Mouse (Mus musculus) cerebellum, adult 9-11 months (tissue): Measurements from ENCODE around the gene Chm.
A peak's percentile ranks its signal among the peaks of the same experiment; 100 is the strongest.
"Not testable (repeated sequence)": the region's sequence is repeated elsewhere in the genome, so short reads cannot be mapped to it uniquely, and the experiment has no call there.

Experiments used
- DNase-seq: peaks from one replicate; pipeline ENCODE4 v3.0.0; 2022

Gene Chm

DNA sequence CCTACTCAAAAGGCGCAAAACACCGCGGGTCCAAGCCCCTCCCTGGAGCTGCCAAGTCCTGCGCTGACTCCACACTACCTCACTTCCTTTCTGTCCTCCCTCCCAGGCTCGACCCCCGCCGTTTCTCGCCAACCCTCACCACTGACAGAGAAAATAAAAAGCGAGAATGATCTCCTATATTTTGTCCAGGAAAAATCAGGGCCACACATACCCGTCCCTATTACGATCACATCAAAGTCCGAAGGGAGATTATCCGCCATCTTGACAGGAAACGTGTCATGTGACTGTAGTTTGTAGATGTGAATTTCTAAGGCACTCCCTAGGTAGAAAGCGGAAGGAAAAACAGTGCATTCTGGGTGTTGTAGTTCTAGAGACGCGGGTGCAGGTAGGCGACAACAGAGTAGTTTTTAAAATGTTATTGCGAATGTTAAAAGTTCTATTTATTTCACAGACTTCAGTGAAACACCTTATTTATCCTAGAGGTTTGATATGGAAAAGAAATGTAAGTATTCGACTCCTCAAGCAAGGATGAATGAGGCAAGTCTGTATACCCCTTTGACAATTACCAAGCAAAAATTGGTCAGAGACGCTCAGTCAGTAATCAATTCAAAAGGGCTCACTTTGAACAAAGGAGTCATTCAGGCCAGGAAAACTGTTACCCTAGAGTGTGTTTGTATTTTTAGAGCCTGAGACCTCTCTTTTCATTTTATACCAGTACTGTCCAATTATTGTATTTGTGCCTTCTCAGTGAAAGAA is at the start of gene Chm:
Chm (minus strand) TSS at position 288 of the 756 bp plus-strand sequence.
- peak; percentile 68 for DNase-seq

DNA sequence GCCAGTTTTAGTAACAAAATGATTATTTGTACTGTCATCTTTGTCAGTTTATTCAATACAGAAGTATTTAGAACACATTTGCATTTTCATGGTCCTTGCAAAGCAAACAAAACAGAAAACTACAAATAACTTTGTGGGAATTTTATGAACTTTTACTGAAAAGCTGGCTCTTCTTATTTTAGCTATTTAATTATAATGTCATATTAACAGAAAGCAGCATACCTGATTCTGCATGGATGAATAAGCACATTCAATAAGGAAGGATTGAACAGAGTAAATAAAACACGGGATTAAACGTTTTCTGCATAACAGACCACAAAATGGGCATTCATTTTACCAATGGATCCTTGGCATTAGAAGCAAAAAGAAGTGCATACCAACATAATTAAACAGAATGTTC is 8.6 kb upstream of the Chm start:
- no peak for DNase-seq

DNA sequence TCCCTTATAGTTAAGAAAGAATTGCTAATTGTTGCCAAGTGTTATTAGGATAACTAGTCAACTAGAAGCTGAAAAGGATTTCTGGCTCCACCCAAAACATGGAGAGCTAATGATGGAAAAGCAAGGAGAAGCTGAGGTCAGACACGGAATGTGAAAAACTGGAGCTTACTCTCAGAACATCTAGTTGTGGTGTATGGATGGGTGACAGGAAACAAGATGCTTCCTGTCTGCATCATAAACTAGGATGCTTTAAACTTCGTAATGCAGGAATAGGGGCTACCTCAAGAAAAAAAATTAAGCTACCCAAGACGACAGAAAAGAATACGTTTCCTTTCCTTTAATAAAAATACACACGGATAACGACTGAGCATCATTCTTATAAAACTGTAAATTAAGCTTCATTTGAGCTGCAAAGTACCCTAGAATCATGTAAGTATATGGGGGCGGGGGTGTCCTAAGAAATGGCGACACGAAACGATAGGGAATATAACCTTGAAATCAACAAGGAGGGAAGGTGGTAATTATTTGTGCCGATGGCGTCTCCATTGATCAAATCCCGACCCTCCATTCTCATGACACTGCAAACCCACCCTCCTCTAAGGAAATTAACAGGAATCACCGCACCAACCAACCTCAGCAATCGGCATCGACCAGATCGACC is 618 bp downstream of the Chm start:
- no peak for DNase-seq

DNA sequence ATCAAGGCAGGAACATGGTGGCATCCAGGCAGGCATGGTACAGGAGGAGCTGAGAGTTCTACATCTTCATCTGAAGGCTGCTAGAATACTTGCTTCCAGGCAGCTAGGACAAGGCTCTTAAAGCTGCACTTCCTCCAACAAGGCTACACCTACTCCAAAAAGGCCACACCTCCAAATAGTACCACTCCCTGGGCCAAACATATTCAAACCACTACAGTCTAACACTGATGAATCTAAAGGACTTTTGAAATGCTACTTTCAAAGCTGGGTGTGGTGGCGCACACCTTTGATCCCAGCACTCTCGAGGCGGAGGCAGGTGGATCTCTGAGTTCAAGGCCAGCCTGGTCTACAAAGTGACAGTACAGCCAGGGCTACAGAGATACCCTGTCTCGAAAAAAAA is 4.5 kb downstream of the Chm start:
- DNase-seq: not testable (repeated sequence)

DNA sequence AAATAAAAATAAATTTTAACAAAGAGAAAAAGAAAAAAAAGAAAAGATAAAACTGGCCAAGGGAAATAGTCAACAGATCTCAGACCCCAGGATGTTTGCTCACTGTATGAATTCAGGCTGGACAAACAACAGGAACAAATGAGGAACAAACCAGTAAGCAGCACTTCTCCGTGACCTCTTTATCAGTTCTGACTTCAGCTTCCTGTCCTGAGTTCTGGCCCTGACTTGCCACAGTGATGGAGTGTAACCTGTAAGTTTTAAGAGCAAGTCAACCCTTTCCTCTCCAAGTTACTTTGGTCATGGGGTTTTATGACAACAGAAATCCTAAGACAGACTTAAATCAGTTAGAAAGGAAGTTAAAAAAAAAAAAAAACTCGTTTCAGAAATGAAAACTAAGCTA is 12.6 kb downstream of the Chm start:
- DNase-seq: no peak

DNA sequence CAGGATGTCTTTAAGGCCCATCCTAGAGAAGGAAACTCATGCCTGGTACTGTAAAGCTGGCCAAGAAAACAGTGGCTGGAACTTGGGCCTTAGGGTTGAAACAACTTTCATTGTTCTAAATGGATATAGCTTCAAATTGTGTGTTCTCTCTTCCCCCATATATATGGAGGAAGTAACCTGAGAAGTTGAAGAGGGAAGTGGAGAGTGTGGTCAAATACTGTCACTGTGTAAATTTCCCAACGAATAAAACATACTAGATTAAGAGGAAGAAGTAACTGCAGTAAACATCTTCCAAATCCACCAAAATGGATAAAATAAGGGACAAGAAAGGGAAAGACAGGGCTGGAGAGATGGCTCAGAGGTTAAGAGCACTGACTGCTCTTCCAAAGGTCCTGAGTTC is 13.0 kb downstream of the Chm start:
- DNase-seq: no peak

DNA sequence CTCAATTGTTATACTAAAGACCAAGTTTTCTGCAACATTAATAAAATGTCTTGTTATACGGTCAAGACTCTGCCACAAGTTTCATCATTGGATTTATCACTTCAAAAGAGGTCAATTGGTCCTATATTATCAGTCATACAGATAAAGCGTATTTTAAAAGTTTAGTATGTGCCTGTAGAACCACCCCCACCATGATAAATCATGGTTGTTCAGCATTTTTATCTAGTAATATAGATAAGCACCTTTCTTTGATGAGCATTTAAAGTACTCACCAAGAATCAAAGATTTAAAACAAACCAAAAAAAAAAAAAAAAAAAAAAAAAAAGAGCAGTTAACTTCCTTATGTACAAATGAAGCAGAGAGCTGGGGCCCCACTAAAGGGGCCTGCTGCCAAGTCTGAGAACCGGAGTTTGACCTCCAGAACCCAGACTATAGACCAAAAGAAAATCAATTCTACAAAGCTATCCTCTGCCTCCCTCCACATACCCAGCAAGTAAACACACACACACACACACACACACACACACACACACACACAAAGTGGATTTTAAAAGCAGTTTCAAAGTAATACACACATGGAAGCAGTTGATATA is 25.0 kb downstream of the Chm start:
- DNase-seq: no peak

DNA sequence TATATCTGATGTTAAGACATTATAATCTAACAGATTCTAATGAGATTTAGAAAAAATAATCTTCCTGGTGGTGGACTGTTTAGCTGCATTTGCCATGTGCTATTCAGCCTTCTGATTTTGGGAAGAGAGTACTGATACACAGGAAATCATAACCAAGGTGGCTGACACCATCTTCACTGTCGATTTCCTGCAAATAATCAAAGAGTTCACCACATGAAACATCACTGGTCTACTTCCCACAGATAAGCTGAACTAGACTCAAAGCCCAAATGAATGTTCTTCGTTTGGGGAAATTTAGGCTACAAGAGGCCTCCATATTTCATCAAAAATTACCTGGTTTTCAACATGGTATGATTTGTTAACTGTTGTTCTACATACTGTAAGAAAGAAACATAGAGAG is 101.1 kb downstream of the Chm start:
- no peak for DNase-seq

DNA sequence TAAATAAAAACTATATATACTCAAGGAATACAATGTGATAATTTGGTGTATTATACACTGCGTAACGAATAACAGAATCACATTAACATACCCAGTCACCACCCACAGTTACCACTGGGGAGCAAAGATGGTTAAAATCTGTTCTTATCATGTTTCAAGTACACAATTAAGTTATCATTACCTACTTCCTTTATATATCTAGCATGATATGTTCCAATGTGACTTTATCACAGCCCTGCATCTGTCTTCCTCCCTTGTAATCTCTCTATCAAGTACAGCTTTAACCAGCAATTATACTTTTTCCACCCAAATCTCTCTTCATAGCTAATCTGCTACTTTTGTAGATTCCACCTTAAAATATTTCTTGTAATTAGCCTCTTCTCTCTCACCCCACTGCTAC is 109.3 kb downstream of the Chm start:
- no peak for DNase-seq

DNA sequence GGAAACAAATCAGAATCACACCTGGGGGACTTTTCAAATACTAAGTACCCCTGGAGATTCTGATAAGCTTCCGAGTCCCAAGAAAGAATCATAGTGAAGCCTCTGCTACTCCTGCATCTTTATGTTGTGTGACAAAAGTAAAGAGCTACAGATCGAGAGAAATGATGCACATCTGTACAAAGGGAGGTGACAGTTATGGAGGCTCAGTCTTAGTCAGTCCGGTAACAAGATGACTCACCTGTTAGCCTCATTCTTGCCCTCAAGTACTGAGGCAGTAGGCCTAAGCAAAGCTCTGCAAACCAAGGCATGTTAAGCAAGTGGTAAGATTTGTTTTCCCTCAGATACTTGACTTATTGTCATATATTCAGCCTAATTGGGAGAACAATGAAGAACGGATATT is 110.5 kb downstream of the Chm start:
- DNase-seq: no peak

DNA sequence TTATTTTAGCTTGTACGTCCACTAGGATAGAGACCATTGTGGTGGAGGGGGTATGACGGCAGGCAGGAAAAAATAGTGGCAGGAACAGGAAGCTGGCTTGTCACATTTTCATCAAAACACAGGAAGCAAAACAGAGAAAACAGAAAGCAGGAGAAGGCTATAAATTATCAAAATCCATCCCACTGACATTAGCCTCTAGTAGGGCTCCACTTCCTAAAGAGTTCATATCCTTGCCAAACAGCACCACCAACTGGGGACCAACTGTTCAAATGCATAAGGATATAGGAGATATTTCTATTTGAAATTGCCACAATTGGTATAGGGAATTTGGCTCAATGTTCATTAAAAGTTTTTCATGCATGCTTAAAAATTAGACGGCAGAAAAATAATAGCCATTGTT is 181.7 kb downstream of the Chm start:
- no peak for DNase-seq

DNA sequence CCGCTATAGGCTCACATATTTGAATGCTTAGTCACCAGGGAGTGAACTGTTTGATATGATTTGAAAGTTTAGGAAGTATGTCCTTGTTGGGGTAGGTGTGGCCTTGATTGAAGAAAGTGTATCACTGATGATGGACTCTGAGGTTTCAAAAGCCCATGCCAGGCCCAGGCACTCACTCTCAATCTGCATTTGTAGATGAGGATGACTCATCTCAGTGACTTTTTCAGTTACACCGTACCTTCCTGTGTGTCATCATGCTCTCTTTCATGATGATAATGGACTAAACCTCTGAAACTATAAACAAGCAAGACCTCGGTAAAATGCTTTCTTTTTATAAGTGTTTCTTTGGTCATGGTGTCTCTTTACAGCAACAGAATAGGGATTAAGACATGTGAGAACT is 183.1 kb downstream of the Chm start:
- no peak for DNase-seq
